Mouse (Mus musculus) heart, postnatal 4 days (tissue): ENCODE results near the gene Fkbp3. TPM values are rescaled to one million over a fixed set of nuclear protein-coding genes. Genes with fewer than 3 reads are reported as not detected.

Experiments used
- DNase-seq: peaks from one replicate; pipeline ENCODE4 v3.0.0; 2021
- total RNA-seq, 2 experiments: library from RNA; stranded (reverse); gene quantifications; 2 replicates each; pipeline ENCODE4 v1.2.3; 2021

The Fkbp3 gene
- total RNA-seq, 2 experiments from 2014 or later = 201 to 203 TPM

DNA sequence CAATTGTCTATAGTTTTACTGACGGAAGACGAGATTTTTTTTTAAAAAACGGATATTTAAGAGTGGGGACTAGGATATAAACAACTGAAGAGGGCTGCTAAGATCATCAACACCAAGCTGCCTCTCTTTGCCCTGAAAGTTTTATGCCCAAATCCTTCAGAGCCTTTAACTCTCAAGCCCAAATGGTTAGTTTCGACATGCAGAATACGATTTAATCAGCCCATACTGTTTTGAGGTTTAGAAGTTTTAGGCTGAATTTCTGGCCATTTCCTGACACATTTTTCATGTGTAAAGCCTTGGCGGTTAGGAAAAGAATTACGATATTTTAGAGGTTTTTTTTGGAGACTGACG lies 38.0 kb downstream of the Fkbp3 start:
- no peak for DNase-seq

DNA sequence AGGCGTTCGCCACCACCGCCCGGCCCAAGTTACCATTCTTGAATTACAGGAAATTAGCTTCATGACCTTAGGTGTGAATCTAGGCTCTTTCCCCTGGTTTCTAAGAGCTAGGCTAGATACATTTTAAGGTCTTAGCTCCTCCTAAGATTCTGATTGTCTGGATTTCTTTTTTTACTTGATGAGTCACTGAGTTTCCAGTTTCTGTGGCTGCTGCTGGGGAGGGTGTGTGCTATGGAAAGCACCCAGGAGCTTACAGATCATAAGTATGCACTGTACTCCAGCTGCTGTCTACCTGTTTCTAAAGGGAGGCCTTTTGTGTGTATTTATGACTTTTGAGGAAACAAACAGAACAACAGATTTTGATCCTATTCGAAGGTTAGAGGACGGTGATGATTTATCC lies 51.0 kb downstream of the Fkbp3 start:
- no peak for DNase-seq

Other genes with a start within 250 kb of the Fkbp3 start
- gene Gm527, start 156.1 kb downstream of the Fkbp3 start, total RNA-seq = 1 to 10 TPM; 3.8 to 4.9 TPM
- gene Klhl28, start 108.5 kb downstream of the Fkbp3 start, total RNA-seq = 10 to 100 TPM; 12.9 to 13.0 TPM
- 10 to 100 TPM; 16.5 to 18.9 TPM for gene Togaram1, start 108.2 kb downstream of the Fkbp3 start, total RNA-seq
- 10 to 100 TPM; 24.4 to 26.3 TPM for gene Prpf39, start 37.7 kb downstream of the Fkbp3 start, total RNA-seq
- 10 to 100 TPM in 1 of 2 experiments, 1 to 10 TPM in 1; 9.5 to 14.0 TPM for gene Fancm, start 1.6 kb upstream of the Fkbp3 start, total RNA-seq
- 10 to 100 TPM; 10.9 to 13.9 TPM for gene Mis18bp1, start 98.6 kb upstream of the Fkbp3 start, total RNA-seq
- not detected for gene Wdr20rt, start 151.5 kb upstream of the Fkbp3 start, total RNA-seq